Mouse (Mus musculus) spleen, postnatal 36 days (tissue): ENCODE results near the gene Lcat.
"Not testable (repeated sequence)": the region's sequence is repeated elsewhere in the genome, so short reads cannot be mapped to it uniquely, and the experiment has no call there.

ENCODE experiments used
- DNase-seq, 2 experiments: peaks; one replicate each; pipeline ENCODE4 v3.0.0; 2022; ENCODE audit warnings: low spot score in 2 of 2, mixed read lengths in 1 of 2

Gene Lcat

GRCm38 (mm10) chr8:105943321-105943739 is at the start of gene Lcat:
Gene Lcat (minus strand): TSS chr8:105943382.
- DNase-seq, result no peak

GRCm38 (mm10) chr8:105992499-105992898 is 49.3 kb upstream of the Lcat start:
- peak; percentile 85 to 88 for DNase-seq

- no peak for DNase-seq
These were observed 48.4 kb upstream of the Lcat start for GRCm38 (mm10) chr8:105991546-105991945.

- DNase-seq, result peak; percentile 75 to 82
These were observed 47.7 kb upstream of the Lcat start, which contains the start of gene Dus2 for GRCm38 (mm10) chr8:105990856-105991387. Gene Dus2 (plus strand): TSS chr8:105991337.

- no peak for DNase-seq
These were observed 45.4 kb upstream of the Lcat start for GRCm38 (mm10) chr8:105988546-105988945.

- DNase-seq, result not testable (repeated sequence)
These were observed 40.2 kb upstream of the Lcat start for GRCm38 (mm10) chr8:105983406-105983805.

- no peak for DNase-seq
These were observed 38.0 kb upstream of the Lcat start for GRCm38 (mm10) chr8:105981146-105981545.

- DNase-seq, result no peak
These were observed 36.1 kb upstream of the Lcat start, which contains the start of gene Dpep3 for GRCm38 (mm10) chr8:105979325-105979724. Gene Dpep3 (minus strand): TSS chr8:105979429.

GRCm38 (mm10) chr8:105975363-105975762 is 32.2 kb upstream of the Lcat start:
- DNase-seq, result no peak

- DNase-seq, result no peak
These were observed 28.0 kb upstream of the Lcat start for GRCm38 (mm10) chr8:105971019-105971720.

GRCm38 (mm10) chr8:105969367-105969766 is 26.2 kb upstream of the Lcat start:
- no peak for DNase-seq

GRCm38 (mm10) chr8:105966692-105967311 is 23.6 kb upstream of the Lcat start:
- peak; percentile 32 to 42 for DNase-seq

- peak; percentile 77 to 79 for DNase-seq
These were observed 22.7 kb upstream of the Lcat start, which contains the start of gene Slc12a4 for GRCm38 (mm10) chr8:105965905-105966341. Gene Slc12a4 (minus strand): TSS chr8:105966097.

- peak; percentile 42 to 51 for DNase-seq
These were observed 22.2 kb upstream of the Lcat start for GRCm38 (mm10) chr8:105965266-105965904.

GRCm38 (mm10) chr8:105964506-105965265 is 21.5 kb upstream of the Lcat start:
- no peak for DNase-seq

GRCm38 (mm10) chr8:105961536-105961935 is 18.4 kb upstream of the Lcat start:
- DNase-seq, result no peak

- no peak for DNase-seq
These were observed 17.9 kb upstream of the Lcat start for GRCm38 (mm10) chr8:105961101-105961500.

- no peak for DNase-seq
These were observed 16.2 kb upstream of the Lcat start for GRCm38 (mm10) chr8:105959350-105959749.

- DNase-seq, result no peak
These were observed 14.6 kb upstream of the Lcat start for GRCm38 (mm10) chr8:105957813-105958212.

GRCm38 (mm10) chr8:105956556-105956955 is 13.4 kb upstream of the Lcat start:
- no peak for DNase-seq

GRCm38 (mm10) chr8:105951057-105951659 is 8.0 kb upstream of the Lcat start:
- no peak for DNase-seq
